Comparison of ENCODE assay signal across 32 mouse cellular contexts in the genomic region with DNA sequence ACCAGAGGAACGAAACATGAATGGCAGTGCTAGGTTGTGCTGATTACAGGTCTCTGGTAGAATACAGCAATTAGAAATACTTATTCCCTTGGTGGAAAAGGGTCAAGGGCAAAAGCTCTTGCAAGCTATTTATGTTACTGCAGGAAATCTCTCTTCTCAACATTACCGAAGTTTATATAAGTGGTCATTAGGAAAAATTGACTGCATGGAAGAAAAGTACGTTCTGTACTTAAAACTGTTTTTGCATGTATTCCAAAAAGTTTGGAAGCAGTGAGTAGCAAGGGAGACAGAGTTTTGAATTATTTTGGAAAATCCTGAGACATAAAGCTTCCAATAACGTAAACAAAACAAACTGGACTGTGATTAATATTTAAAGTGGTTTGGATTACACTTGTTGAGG.
DNase-seq lines count a peak whose midpoint lies in the region; ATAC-seq lines count a peak whose summit lies in the region.
"Had no signal": no experiment of that assay in that cellular context is flagged by ENCODE, and none has a peak within 500 bp of the region (broad histone marks: within the 10 kb centered on the region; RNA-seq: fewer than 3 reads in every experiment).

No protein-coding gene starts in this region.

- no peaks in the 10 kb centered on the region for H3K27me3 ChIP-seq in embryonic facial prominence, embryonic 11.5 days (ENCODE audit: control insufficient read depth, insufficient read depth, low read length)
- no peaks in the 10 kb centered on the region for H3K27me3 ChIP-seq in embryonic facial prominence, embryonic 10.5 days (replicated peaks; ENCODE audit: low read depth, poor library complexity, severe bottlenecking)
- no peaks in the 10 kb centered on the region for H3K27me3 ChIP-seq in lung, embryonic 16.5 days (ENCODE audit: control insufficient read depth, insufficient read depth, low read depth, low read length)
- no peaks in the 10 kb centered on the region for H3K27me3 ChIP-seq in embryonic facial prominence, embryonic 14.5 days (replicated peaks; ENCODE audit: control insufficient read depth, insufficient read depth, low read length)
- H3K27me3 ChIP-seq in stomach, embryonic 16.5 days (ENCODE audit: control insufficient read depth, insufficient read depth, low read length), result no peaks in the 10 kb centered on the region
- no peaks in the 10 kb centered on the region for H3K27me3 ChIP-seq in midbrain, embryonic 16.5 days (ENCODE audit: control insufficient read depth, insufficient read depth, low read depth, low read length)
- H3K27me3 ChIP-seq: CH12.LX; embryonic facial prominence, embryonic 13.5 days; forebrain, embryonic 13.5 days; heart, embryonic 13.5 days had no signal

- H3K4me1 ChIP-seq in embryonic facial prominence, embryonic 11.5 days (ENCODE audit: control insufficient read depth, insufficient read depth, low read length), result no peaks in the 10 kb centered on the region
- 0 out of 2 replicates have a peak, but pooled peaks cover 2% of the 10 kb centered on the region for H3K4me1 ChIP-seq in embryonic facial prominence, embryonic 10.5 days
- H3K4me1 ChIP-seq in lung, embryonic 16.5 days (replicated peaks; ENCODE audit: control insufficient read depth, insufficient read depth, low read length), result no peaks in the 10 kb centered on the region; the same call in 1 of the 2 replicates
- H3K4me1 ChIP-seq in embryonic facial prominence, embryonic 14.5 days (ENCODE audit: control insufficient read depth, insufficient read depth, low read length), result no peaks in the 10 kb centered on the region
- H3K4me1 ChIP-seq in stomach, embryonic 16.5 days (ENCODE audit: control insufficient read depth, insufficient read depth, low read length), result peaks cover 3% of the 10 kb centered on the region; the same call in 1 of the 2 replicates
- no peaks in the 10 kb centered on the region for H3K4me1 ChIP-seq in midbrain, embryonic 16.5 days (ENCODE audit: control insufficient read depth, insufficient read depth, low read length)
- H3K4me1 ChIP-seq: embryonic facial prominence, embryonic 13.5 days; forebrain, embryonic 13.5 days; heart, embryonic 10.5 days had no signal

- H3K4me3 ChIP-seq in embryonic facial prominence, embryonic 11.5 days (ENCODE audit: low read depth, low read length), result no peak overlapping the region
- H3K4me3 ChIP-seq in embryonic facial prominence, embryonic 10.5 days, result no peak overlapping the region
- no peak overlapping the region for H3K4me3 ChIP-seq in lung, embryonic 16.5 days (ENCODE audit: low read length)
- H3K4me3 ChIP-seq in embryonic facial prominence, embryonic 14.5 days (ENCODE audit: low read depth, low read length), result no peak overlapping the region
- H3K4me3 ChIP-seq in stomach, embryonic 16.5 days (replicated peaks; ENCODE audit: low read length), result no peak overlapping the region
- H3K4me3 ChIP-seq in midbrain, embryonic 16.5 days (ENCODE audit: low read depth, low read length), result no peak overlapping the region
- H3K4me3 ChIP-seq: embryonic facial prominence, embryonic 13.5 days; forebrain, embryonic 10.5 days; forebrain, embryonic 13.5 days; heart, adult 2 months; heart, embryonic 10.5 days; heart, embryonic 13.5 days had no signal

- peak; percentile 12 for DNase-seq in embryonic facial prominence, embryonic 11.5 days (ENCODE audit: low spot score)
- DNase-seq in embryonic facial prominence, embryonic 10.5 days (ENCODE audit: low spot score), result no peak
- DNase-seq in lung, postnatal 36 days, result no peak
- peak; percentile 35 for DNase-seq in embryonic facial prominence, embryonic 14.5 days (ENCODE audit: low spot score)
- DNase-seq: adrenal gland, postnatal 14 days; B cell, adult 2 months; cerebellum, adult 11-12 months; cerebellum, adult 8-10 months; cerebellum, postnatal 10 days; cerebellum, postnatal 36 days; embryo, embryonic 11 days; gastrocnemius, postnatal 10 days; gastrocnemius, postnatal 36 days; heart, adult 2 months; heart, postnatal 14 days; heart, postnatal 4 days had no signal

- ATAC-seq in embryonic facial prominence, embryonic 11.5 days (replicated peaks; ENCODE audit: insufficient number of reproducible peaks, low FRiP score, low TSS enrichment, low read depth), result no peak
- ATAC-seq in lung, embryonic 16.5 days (ENCODE audit: low read depth), result no peak
- no peak for ATAC-seq in embryonic facial prominence, embryonic 14.5 days (ENCODE audit: low read depth)
- ATAC-seq in stomach, embryonic 16.5 days (ENCODE audit: insufficient read depth, low FRiP score), result no peak
- ATAC-seq in midbrain, embryonic 16.5 days, result no peak
- ATAC-seq in cerebellum, adult (ENCODE audit: insufficient number of reproducible peaks, low FRiP score, low TSS enrichment), result no peak
- ATAC-seq: activated CD4-positive, CD25-positive, alpha-beta regulatory T cell, adult 4 months; forebrain, embryonic 13.5 days; forebrain, embryonic 16.5 days; hindbrain, postnatal 0 days; inflammation-experienced regulatory T-cells, adult 6 months had no signal

- H3K9ac ChIP-seq in embryonic facial prominence, embryonic 11.5 days (replicated peaks; ENCODE audit: low read length), result no peak overlapping the region
- H3K9ac ChIP-seq in lung, embryonic 16.5 days (ENCODE audit: low read length), result no peak overlapping the region
- H3K9ac ChIP-seq in embryonic facial prominence, embryonic 14.5 days (ENCODE audit: low read depth, low read length), result no peak overlapping the region
- H3K9ac ChIP-seq in stomach, embryonic 16.5 days (ENCODE audit: low read length), result no peak overlapping the region
- H3K9ac ChIP-seq in midbrain, embryonic 16.5 days (ENCODE audit: low read depth, low read length), result no peak overlapping the region
- H3K9ac ChIP-seq: embryonic facial prominence, embryonic 13.5 days; forebrain, embryonic 13.5 days; heart, embryonic 13.5 days; hindbrain, embryonic 14.5 days had no signal

- no peaks in the 10 kb centered on the region for H3K9me3 ChIP-seq in embryonic facial prominence, embryonic 11.5 days (replicated peaks; ENCODE audit: control insufficient read depth, low read length)
- H3K9me3 ChIP-seq in embryonic facial prominence, embryonic 10.5 days, result no peaks in the 10 kb centered on the region
- no peaks in the 10 kb centered on the region for H3K9me3 ChIP-seq in lung, embryonic 16.5 days (ENCODE audit: control insufficient read depth, low read length)
- H3K9me3 ChIP-seq in embryonic facial prominence, embryonic 14.5 days (ENCODE audit: control insufficient read depth, low read length), result no peaks in the 10 kb centered on the region
- no peaks in the 10 kb centered on the region for H3K9me3 ChIP-seq in stomach, embryonic 16.5 days (replicated peaks; ENCODE audit: control insufficient read depth, low read length)
- H3K9me3 ChIP-seq in midbrain, embryonic 16.5 days (replicated peaks; ENCODE audit: control insufficient read depth, low read length, poor library complexity, severe bottlenecking), result no peaks in the 10 kb centered on the region
- H3K9me3 ChIP-seq: embryonic facial prominence, embryonic 13.5 days; forebrain, embryonic 10.5 days; forebrain, embryonic 13.5 days; G1E; heart, embryonic 10.5 days; heart, embryonic 13.5 days had no signal

- WGBS in embryonic facial prominence, embryonic 11.5 days, result 58% methylated on average over 4 of the region's 4 CpGs
- WGBS in embryonic facial prominence, embryonic 10.5 days, result 69% methylated on average over 4 of the region's 4 CpGs
- WGBS in lung, embryonic 16.5 days, result 46% methylated on average over 4 of the region's 4 CpGs
- WGBS in embryonic facial prominence, embryonic 14.5 days, result 55% methylated on average over 4 of the region's 4 CpGs
- WGBS in stomach, embryonic 16.5 days, result 43% methylated on average over 4 of the region's 4 CpGs
- 84% methylated on average over 4 of the region's 4 CpGs for WGBS in midbrain, embryonic 16.5 days

- H3K36me3 ChIP-seq in embryonic facial prominence, embryonic 11.5 days (replicated peaks; ENCODE audit: control insufficient read depth, insufficient read depth, low read depth, low read length), result no peaks in the 10 kb centered on the region
- H3K36me3 ChIP-seq in embryonic facial prominence, embryonic 10.5 days (replicated peaks), result no peaks in the 10 kb centered on the region
- no peaks in the 10 kb centered on the region for H3K36me3 ChIP-seq in lung, embryonic 16.5 days (ENCODE audit: control insufficient read depth, insufficient read depth, low read length)
- no peaks in the 10 kb centered on the region for H3K36me3 ChIP-seq in embryonic facial prominence, embryonic 14.5 days (ENCODE audit: control insufficient read depth, insufficient read depth, low read length)
- H3K36me3 ChIP-seq in stomach, embryonic 16.5 days (ENCODE audit: control insufficient read depth, insufficient read depth, low read length), result no peaks in the 10 kb centered on the region
- no peaks in the 10 kb centered on the region for H3K36me3 ChIP-seq in midbrain, embryonic 16.5 days (ENCODE audit: control insufficient read depth, insufficient read depth, low read length)
- H3K36me3 ChIP-seq: embryonic facial prominence, embryonic 13.5 days; forebrain, embryonic 10.5 days; G1E; heart, embryonic 10.5 days; heart, embryonic 13.5 days had no signal

- no peak overlapping the region for H3K27ac ChIP-seq in embryonic facial prominence, embryonic 11.5 days (replicated peaks; ENCODE audit: low read depth, low read length)
- no peak overlapping the region for H3K27ac ChIP-seq in embryonic facial prominence, embryonic 10.5 days (replicated peaks)
- peak overlapping the region; percentile 57 for H3K27ac ChIP-seq in lung, embryonic 16.5 days (ENCODE audit: low read length)
- no peak overlapping the region for H3K27ac ChIP-seq in embryonic facial prominence, embryonic 14.5 days (replicated peaks; ENCODE audit: low read depth, low read length)
- H3K27ac ChIP-seq in stomach, embryonic 16.5 days (ENCODE audit: low read length), result peak overlapping the region; percentile 75
- H3K27ac ChIP-seq in midbrain, embryonic 16.5 days (ENCODE audit: low read length), result no peak overlapping the region
- H3K27ac ChIP-seq: embryonic facial prominence, embryonic 13.5 days; forebrain, embryonic 10.5 days; forebrain, embryonic 13.5 days; heart, adult 2 months; heart, embryonic 10.5 days; heart, embryonic 13.5 days; hindbrain, embryonic 14.5 days; hindbrain, postnatal 0 days had no signal

- no peak overlapping the region for H3K4me2 ChIP-seq in embryonic facial prominence, embryonic 11.5 days (ENCODE audit: low read depth, low read length)
- H3K4me2 ChIP-seq in lung, embryonic 16.5 days (ENCODE audit: low read depth, low read length), result no peak overlapping the region
- no peak overlapping the region for H3K4me2 ChIP-seq in embryonic facial prominence, embryonic 14.5 days (ENCODE audit: low read depth, low read length)
- H3K4me2 ChIP-seq in stomach, embryonic 16.5 days (ENCODE audit: low read depth, low read length), result no peak overlapping the region
- H3K4me2 ChIP-seq in midbrain, embryonic 16.5 days (ENCODE audit: low read length), result no peak overlapping the region
- H3K4me2 ChIP-seq: embryonic facial prominence, embryonic 13.5 days; forebrain, embryonic 13.5 days; heart, embryonic 13.5 days; hindbrain, embryonic 14.5 days had no signal

Comparison
In these comparisons a context has a peak if more than half of its experiments do, and no peak if none do; other contexts are left out.
1. DNase-seq: peak in embryonic facial prominence, embryonic 11.5 days (single experiment) and embryonic facial prominence, embryonic 14.5 days (single experiment); none in embryonic facial prominence, embryonic 10.5 days (single experiment) and lung, postnatal 36 days (single experiment).
2. H3K27ac ChIP-seq: peak in lung, embryonic 16.5 days (single experiment) and stomach, embryonic 16.5 days (single experiment); none in embryonic facial prominence, embryonic 11.5 days (single experiment), embryonic facial prominence, embryonic 10.5 days (single experiment), embryonic facial prominence, embryonic 14.5 days (single experiment) and midbrain, embryonic 16.5 days (single experiment).